Mouse (Mus musculus): ENCODE measurements around the gene Dclk2.

DNA sequence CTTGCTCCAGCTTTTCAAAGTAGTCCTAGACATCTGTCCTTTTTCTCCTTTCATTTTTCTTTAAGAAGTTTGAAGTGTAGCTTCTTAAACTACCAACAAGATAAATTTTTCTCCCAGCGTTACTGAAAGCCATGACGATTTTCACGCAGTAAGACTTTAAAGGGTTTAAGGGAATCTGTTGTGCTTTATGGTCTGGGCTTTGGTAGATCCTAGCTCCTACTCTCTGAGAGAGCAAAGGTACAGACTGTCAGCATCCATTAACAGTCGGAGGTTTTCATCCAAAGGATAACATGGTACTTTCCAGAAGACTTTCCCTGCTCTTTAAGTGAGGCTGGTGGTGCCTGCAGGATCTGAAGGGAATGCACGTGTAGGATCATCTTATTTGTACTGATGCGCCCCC lies 151.7 kb downstream of the Dclk2 start:
- TF ChIP-seq CTCF (IDR thresholded peaks at IDR 0.05; ENCODE audit: insufficient read depth, low read length) (no peak), POLR2A (IDR thresholded peaks at IDR 0.05; ENCODE audit: borderline replicate concordance, extremely low read depth, low read depth, low read length) (no peak)
